16 mouse cellular contexts compared by ENCODE assay signal in the genomic region with DNA sequence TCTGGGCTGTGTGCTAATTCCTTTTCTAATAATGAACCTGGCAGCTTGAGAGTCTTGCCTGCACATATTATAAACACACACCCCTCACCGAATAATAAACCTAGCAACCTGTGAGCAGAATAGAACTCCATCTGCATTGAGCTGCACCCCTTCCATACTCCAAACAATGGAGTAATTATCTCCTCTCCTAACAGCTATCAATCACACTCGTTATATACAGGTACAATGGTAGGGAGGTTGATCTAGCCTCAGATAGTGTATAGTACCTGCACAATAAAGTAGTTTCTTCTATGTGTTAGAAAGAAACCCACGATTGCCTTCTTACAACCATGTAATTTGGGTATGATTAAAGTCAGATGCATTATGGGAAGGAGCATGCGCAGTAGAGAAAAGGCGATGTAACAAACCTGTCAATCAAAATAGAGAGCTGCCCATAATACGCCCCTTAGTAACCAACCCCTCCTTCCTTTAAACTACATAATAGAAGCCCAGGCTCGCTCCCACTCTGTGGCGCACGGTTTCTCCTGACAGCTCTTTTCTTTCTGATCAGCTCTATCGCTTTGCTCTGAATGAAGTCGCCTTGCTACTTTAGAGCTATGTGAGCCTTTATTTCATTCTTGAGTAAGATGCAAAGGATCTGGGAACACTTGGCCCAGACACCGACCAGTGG. TPM values are rescaled to one million over a fixed set of nuclear protein-coding genes. Genes with fewer than 3 reads are reported as not detected.
DNase-seq lines count a peak whose midpoint lies in the region; ATAC-seq and TF ChIP-seq lines count a peak whose summit lies in the region.
"Had no signal": no experiment of that assay in that cellular context is flagged by ENCODE, and none has a peak within 500 bp of the region (broad histone marks: within the 10 kb centered on the region; RNA-seq: fewer than 3 reads in every experiment).

No protein-coding gene starts in this region.

- H3K4me2 ChIP-seq in midbrain, embryonic 13.5 days (replicated peaks) = no peak overlapping the region
- H3K4me2 ChIP-seq in forebrain, embryonic 14.5 days (ENCODE audit: low read length) = peak overlapping the region; percentile 14; the same call in 1 of the 2 replicates
- H3K4me2 ChIP-seq: lung, embryonic 15.5 days; neural tube, embryonic 12.5 days had no signal

- H3K9ac ChIP-seq in midbrain, embryonic 13.5 days (replicated peaks) = no peak overlapping the region
- H3K9ac ChIP-seq in forebrain, embryonic 14.5 days (ENCODE audit: low read length) = no peak overlapping the region
- no peak overlapping the region for H3K9ac ChIP-seq in heart, adult 2 months (ENCODE audit: low read depth, low read length)
- H3K9ac ChIP-seq: lung, embryonic 15.5 days had no signal

- WGBS in midbrain, embryonic 13.5 days = 51% methylated on average over 12 of the region's 12 CpGs
- WGBS in midbrain, embryonic 10.5 days = 76% methylated on average over 12 of the region's 12 CpGs
- WGBS in forebrain, embryonic 14.5 days = 33% methylated on average over 12 of the region's 12 CpGs
- WGBS in heart, adult 2 months = 82% methylated on average over 12 of the region's 12 CpGs

- no peak for TF ChIP-seq CTCF in heart, adult 2 months (IDR thresholded peaks at IDR 0.05)

- intact Hi-C loops in heart, adult 2 months (cut with DNase I) = no loop called here

- no peak overlapping the region for H3K4me3 ChIP-seq in midbrain, embryonic 13.5 days (replicated peaks)
- H3K4me3 ChIP-seq in midbrain, embryonic 10.5 days = no peak overlapping the region
- H3K4me3 ChIP-seq in forebrain, embryonic 14.5 days (ENCODE audit: low read depth, low read length) = no peak overlapping the region
- no peak overlapping the region for H3K4me3 ChIP-seq in heart, adult 2 months
- H3K4me3 ChIP-seq: lung, embryonic 15.5 days; neural tube, embryonic 12.5 days had no signal

- H3K79me2 ChIP-seq in heart, adult 2 months (replicated peaks; ENCODE audit: control insufficient read depth, insufficient read depth, low read length) = no peaks in the 10 kb centered on the region

- TF ChIP-seq POLR2A in heart, adult 2 months (IDR thresholded peaks at IDR 0.05; ENCODE audit: insufficient read depth, low read depth, low read length) = no peak

- H3K27me3 ChIP-seq in midbrain, embryonic 13.5 days = no peaks in the 10 kb centered on the region
- H3K27me3 ChIP-seq in midbrain, embryonic 10.5 days (ENCODE audit: low read depth, poor library complexity, severe bottlenecking) = no peaks in the 10 kb centered on the region
- H3K27me3 ChIP-seq in forebrain, embryonic 14.5 days (replicated peaks; ENCODE audit: control insufficient read depth, insufficient read depth, low read length) = no peaks in the 10 kb centered on the region
- no peaks in the 10 kb centered on the region for H3K27me3 ChIP-seq in heart, adult 2 months (ENCODE audit: control insufficient read depth, insufficient read depth, low read length)
- H3K27me3 ChIP-seq: lung, embryonic 15.5 days; neural tube, embryonic 12.5 days had no signal

- H3K27ac ChIP-seq in midbrain, embryonic 13.5 days = 0 out of 2 replicates have a peak overlapping the region, but pooled peaks have one; percentile 32
- no peak overlapping the region for H3K27ac ChIP-seq in midbrain, embryonic 10.5 days (replicated peaks)
- 0 out of 2 replicates have a peak overlapping the region, but pooled peaks have one; percentile 21 for H3K27ac ChIP-seq in forebrain, embryonic 14.5 days (ENCODE audit: low read depth, low read length)
- no peak overlapping the region for H3K27ac ChIP-seq in heart, adult 2 months
- H3K27ac ChIP-seq: lung, embryonic 15.5 days; neural tube, embryonic 12.5 days had no signal

- H3K9me3 ChIP-seq in midbrain, embryonic 13.5 days = no peaks in the 10 kb centered on the region
- peaks cover 7% of the 10 kb centered on the region for H3K9me3 ChIP-seq in midbrain, embryonic 10.5 days (replicated peaks)
- H3K9me3 ChIP-seq in forebrain, embryonic 14.5 days (replicated peaks; ENCODE audit: control insufficient read depth, low read length) = no peaks in the 10 kb centered on the region
- H3K9me3 ChIP-seq: lung, embryonic 15.5 days had no signal

- no peak for TF ChIP-seq EP300 in heart, adult 2 months (IDR thresholded peaks at IDR 0.05; ENCODE audit: insufficient read depth, low read depth, low read length)

- H3K36me3 ChIP-seq in midbrain, embryonic 13.5 days = no peaks in the 10 kb centered on the region
- H3K36me3 ChIP-seq in midbrain, embryonic 10.5 days = no peaks in the 10 kb centered on the region
- no peaks in the 10 kb centered on the region for H3K36me3 ChIP-seq in forebrain, embryonic 14.5 days (ENCODE audit: control insufficient read depth, insufficient read depth, low read length)
- no peaks in the 10 kb centered on the region for H3K36me3 ChIP-seq in heart, adult 2 months (ENCODE audit: control insufficient read depth, insufficient read depth, low read length)
- H3K36me3 ChIP-seq: lung, embryonic 15.5 days; neural tube, embryonic 12.5 days had no signal

- no peaks in the 10 kb centered on the region for H3K4me1 ChIP-seq in midbrain, embryonic 13.5 days (replicated peaks)
- H3K4me1 ChIP-seq in midbrain, embryonic 10.5 days = no peaks in the 10 kb centered on the region
- no peaks in the 10 kb centered on the region for H3K4me1 ChIP-seq in forebrain, embryonic 14.5 days (ENCODE audit: control insufficient read depth, insufficient read depth, low read length)
- H3K4me1 ChIP-seq in heart, adult 2 months (ENCODE audit: control insufficient read depth, insufficient read depth, low read length) = no peaks in the 10 kb centered on the region
- H3K4me1 ChIP-seq: lung, embryonic 15.5 days; neural tube, embryonic 12.5 days had no signal

- no peak for DNase-seq in midbrain, embryonic 10.5 days (ENCODE audit: low spot score)
- peak; percentile 85 for DNase-seq in forebrain, embryonic 14.5 days (ENCODE audit: low spot score)
- peak; percentile 16 to 58 for DNase-seq in layer of hippocampus, postnatal 14 days (ENCODE audit: low spot score in 2 of 2)
- DNase-seq in right cerebral cortex, postnatal 14 days = peak; percentile 28
- DNase-seq in heart, adult 2 months = no peak
- no peak for DNase-seq in lung, postnatal 14 days
- DNase-seq: cerebellum, adult 9-11 months; gastrocnemius, postnatal 25 days; heart, postnatal 14 days; kidney, adult 11 months; liver; thymus, adult 2 months had no signal

- 0 out of 2 replicates have a peak, but pooled peaks have one; percentile 66 for ATAC-seq in midbrain, embryonic 13.5 days
- peak; percentile 93 for ATAC-seq in forebrain, embryonic 14.5 days
- ATAC-seq in megakaryocyte, adult 5-6 weeks (ENCODE audit: poor library complexity, severe bottlenecking) = no peak

RNA-seq across cellular contexts. Expression of a gene that starts 18.5 kb away (rescaled TPM):
- polyA plus RNA-seq in midbrain, embryonic 13.5 days (2015; fragmentation: Nextera tagmentation; extraction: Ambion mirVana) = 22.1 and 23.2 TPM in 2 replicates
- polyA plus RNA-seq in midbrain, embryonic 10.5 days (2016; fragmentation: Nextera tagmentation; extraction: Ambion mirVana) = 13.6 and 16.4 TPM in 2 replicates
- polyA plus RNA-seq in forebrain, embryonic 14.5 days (2014; fragmentation: Nextera tagmentation; extraction: Ambion mirVana) = 20.4 and 26.6 TPM in 2 replicates
- 10 to 100 TPM; 87.9 to 91.6 TPM for total RNA-seq in layer of hippocampus, postnatal 14 days (2021)
- total RNA-seq in megakaryocyte, adult 5-6 weeks (2015) = 34.9 and 36.0 TPM in 2 replicates
- 38.5 and 42.2 TPM in 2 replicates for total RNA-seq in megakaryocyte, adult 5-6 weeks (2017)
- 10 to 100 TPM; 10.8 to 13.1 TPM for total RNA-seq in heart, adult 2 months (2021)
- 12.8 and 15.8 TPM in 2 replicates for polyA plus RNA-seq in heart, adult 2 months (2012; rRNA removed)

Comparison
In these comparisons a context has a peak if more than half of its experiments do, and no peak if none do; other contexts are left out.
1. H3K27ac ChIP-seq: peak in midbrain, embryonic 13.5 days (single experiment) and forebrain, embryonic 14.5 days (single experiment); none in midbrain, embryonic 10.5 days (single experiment) and heart, adult 2 months (single experiment).
2. DNase-seq: peak in forebrain, embryonic 14.5 days (single experiment), layer of hippocampus, postnatal 14 days (2 of 2) and right cerebral cortex, postnatal 14 days (single experiment); none in midbrain, embryonic 10.5 days (single experiment), heart, adult 2 months (0 of 2) and lung, postnatal 14 days (single experiment).